Mouse (Mus musculus) kidney, embryonic 16.5 days (tissue): ENCODE data around the gene Hoxb3. TPM values are rescaled to one million over a fixed set of nuclear protein-coding genes. Genes with fewer than 3 reads are reported as not detected.
A peak's percentile ranks its signal among the peaks of the same experiment; 100 is the strongest.

Experiments
- ATAC-seq: fragments of 200-750 bp; cut with Nextera tagmentation; 2 replicates; pipeline ENCODE4 v1.8.0; 2017; ENCODE audit warnings: moderate TSS enrichment; ENCODE audit not compliant: low FRiP score, low TSS enrichment
- H3K27ac ChIP-seq: fragments of 300-500 bp; sonication (generic); 2 replicates; pipeline ENCODE4 v1.5.1; 2014; ENCODE audit warnings: low read length
- H3K27me3 ChIP-seq: fragments of 300-500 bp; sonication (generic); 2 replicates; pipeline ENCODE4 v1.6.1; 2014; ENCODE audit warnings: low read length, control low read depth, mixed read lengths; ENCODE audit not compliant: insufficient read depth
- H3K36me3 ChIP-seq: fragments of 300-500 bp; sonication (generic); 2 replicates; pipeline ENCODE4 v1.6.1; 2014; ENCODE audit warnings: low read length, control low read depth, mixed read lengths; ENCODE audit not compliant: insufficient read depth
- H3K4me1 ChIP-seq: fragments of 300-500 bp; sonication (generic); 2 replicates; pipeline ENCODE4 v1.6.1; 2014; ENCODE audit warnings: low read length, control low read depth, mixed read lengths; ENCODE audit not compliant: insufficient read depth
- H3K4me2 ChIP-seq: fragments of 300-500 bp; sonication (generic); replicated peaks from 2 replicates; pipeline ENCODE4 v1.6.1; 2014; ENCODE audit warnings: low read depth, low read length
- H3K4me3 ChIP-seq: fragments of 300-500 bp; sonication (generic); 2 replicates; pipeline ENCODE4 v1.5.1; 2014; ENCODE audit warnings: mild to moderate bottlenecking, low read length
- H3K9ac ChIP-seq: fragments of 300-500 bp; sonication (generic); replicated peaks from 2 replicates; pipeline ENCODE4 v1.6.1; 2014; ENCODE audit warnings: low read length
- H3K9me3 ChIP-seq: fragments of 300-500 bp; sonication (generic); 2 replicates; pipeline ENCODE4 v1.6.1; 2016; ENCODE audit warnings: low read length, control low read depth
- WGBS: fragments of 180-500 bp; shearing (Covaris S2); extraction: QIAGEN DNeasy Blood & Tissue Kit; methylation state at CpG from one replicate; pipeline ENCODE4 v1.1.7; 2014; 5-methylcytosine and 5-hydroxymethylcytosine counted together
- polyA plus RNA-seq: library from polyadenylated mRNA; unstranded; fragments of >200 nt; fragmentation: Nextera tagmentation; extraction: Ambion mirVana; gene quantifications from 2 replicates; pipeline ENCODE4 v1.2.1, GENCODE M21; 2015

Gene Hoxb3
- polyA plus RNA-seq, 1 experiment from 2014 or later: 3.7 TPM

- WGBS: 21% methylated on average over 40 of the region's 40 CpGs
- Histone ChIP-seq H3K9ac (peak overlapping the region; percentile 68), H3K27ac (peak overlapping the region; percentile 99), H3K9me3 (no peaks in the 10 kb centered on the region), H3K27me3 (no peaks in the 10 kb centered on the region), H3K4me3 (peak overlapping the region; percentile 18), H3K36me3 (peaks cover 28% of the 10 kb centered on the region), H3K4me2 (peak overlapping the region; percentile 90), H3K4me1 (peaks cover 90% of the 10 kb centered on the region)
- ATAC-seq: peak; percentile 25; the same call in 1 of the 2 replicates
Observed at GRCm38 (mm10) chr11:96344061-96344877, 21.1 kb downstream of the Hoxb3 start.

GRCm38 (mm10) chr11:96344878-96345159, 21.7 kb downstream of the Hoxb3 start:
- peak overlapping the region; percentile 37 for H3K4me3 ChIP-seq
- peak overlapping the region; percentile 68 for H3K9ac ChIP-seq
- H3K27ac ChIP-seq: peak overlapping the region; percentile 99
- H3K4me1 ChIP-seq: peaks cover 90% of the 10 kb centered on the region
- WGBS: 23% methylated on average over 6 of the region's 6 CpGs
- no peaks in the 10 kb centered on the region for H3K9me3 ChIP-seq
- H3K27me3 ChIP-seq: no peaks in the 10 kb centered on the region
- ATAC-seq: no peak
- peak overlapping the region; percentile 90 for H3K4me2 ChIP-seq
- peaks cover 28% of the 10 kb centered on the region for H3K36me3 ChIP-seq

GRCm38 (mm10) chr11:96345220-96345892, 22.2 kb downstream of the Hoxb3 start:
- no peak for ATAC-seq
- Histone ChIP-seq H3K9ac (peak overlapping the region; percentile 68), H3K27ac (peak overlapping the region; percentile 99), H3K4me2 (peak overlapping the region; percentile 90), H3K9me3 (no peaks in the 10 kb centered on the region), H3K4me1 (peaks cover 89% of the 10 kb centered on the region), H3K4me3 (peak overlapping the region; percentile 37), H3K27me3 (no peaks in the 10 kb centered on the region), H3K36me3 (peaks cover 28% of the 10 kb centered on the region)
- 7% methylated on average over 39 of the region's 56 CpGs for WGBS

DNA sequence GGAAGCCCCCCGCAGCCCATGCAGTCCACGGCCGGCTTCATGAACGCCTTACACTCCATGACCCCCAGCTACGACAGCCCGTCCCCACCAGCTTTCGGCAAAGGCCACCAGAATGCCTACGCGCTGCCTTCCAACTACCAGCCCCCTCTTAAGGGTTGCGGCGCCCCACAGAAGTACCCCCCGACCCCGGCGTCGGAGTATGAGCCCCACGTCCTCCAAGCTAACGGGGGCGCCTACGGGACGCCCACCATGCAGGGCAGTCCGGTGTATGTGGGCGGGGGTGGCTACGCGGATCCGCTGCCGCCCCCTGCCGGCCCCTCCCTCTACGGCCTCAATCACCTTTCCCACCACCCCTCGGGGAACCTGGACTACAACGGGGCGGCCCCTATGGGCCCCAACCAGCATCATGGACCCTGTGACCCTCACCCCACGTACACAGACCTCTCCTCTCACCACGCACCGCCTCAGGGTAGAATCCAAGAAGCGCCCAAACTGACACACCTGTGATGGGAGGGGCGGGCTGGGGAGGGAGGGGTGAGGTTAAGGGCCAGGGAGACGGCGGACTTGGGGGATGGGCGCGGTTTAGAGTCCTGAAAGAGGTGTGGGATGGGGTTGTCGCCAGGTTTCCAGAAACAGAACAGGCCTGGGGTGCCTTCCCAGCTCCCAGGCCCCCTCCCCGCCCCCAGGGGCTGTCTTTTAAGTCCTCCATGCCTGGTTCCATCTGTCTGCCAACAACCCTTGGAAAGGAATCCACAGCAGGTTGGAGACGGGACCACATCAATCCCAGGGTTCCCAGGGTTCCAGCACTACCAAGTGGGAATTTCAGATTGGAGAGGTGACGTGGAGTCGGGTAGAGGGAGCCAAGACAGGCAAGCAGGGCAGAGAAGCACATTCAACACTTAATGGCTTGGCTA, 23.0 kb downstream of the Hoxb3 start:
- peak overlapping the region; percentile 37 for H3K4me3 ChIP-seq
- 11% methylated on average over 45 of the region's 45 CpGs for WGBS
- no peak for ATAC-seq
- H3K4me2 ChIP-seq: peak overlapping the region; percentile 90
- H3K27me3 ChIP-seq: no peaks in the 10 kb centered on the region
- H3K9me3 ChIP-seq: no peaks in the 10 kb centered on the region
- peaks cover 93% of the 10 kb centered on the region for H3K4me1 ChIP-seq
- peaks cover 28% of the 10 kb centered on the region for H3K36me3 ChIP-seq
- H3K9ac ChIP-seq: peak overlapping the region; percentile 68
- H3K27ac ChIP-seq: peak overlapping the region; percentile 99

DNA sequence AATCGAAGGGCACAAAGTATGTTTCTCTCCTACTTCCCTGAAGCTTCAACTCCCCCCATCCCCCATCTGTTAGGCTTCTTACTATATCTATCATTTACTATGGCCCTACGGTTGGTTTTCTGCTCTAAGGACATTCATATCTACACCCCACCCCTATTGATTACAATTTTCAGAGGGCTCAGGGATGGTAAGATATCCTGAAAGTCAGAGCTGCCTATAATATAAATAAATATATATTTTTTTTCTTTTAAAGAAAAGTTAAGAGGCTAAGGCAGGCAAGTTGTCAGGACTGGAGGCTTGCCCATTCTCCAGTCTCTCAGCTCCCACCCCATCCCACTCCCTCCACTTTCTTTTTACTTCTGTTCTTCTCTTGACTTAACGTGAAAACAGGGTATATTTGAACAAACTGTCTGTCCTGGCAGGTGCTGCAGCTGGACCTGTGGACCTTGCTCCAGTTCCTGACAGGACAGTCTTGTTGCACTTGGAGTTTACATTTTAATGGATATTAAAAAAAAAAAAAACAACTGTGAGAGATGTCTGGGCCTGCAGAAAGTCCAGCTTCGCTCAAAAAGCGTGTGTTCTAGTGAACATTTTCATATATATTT, 23.9 kb downstream of the Hoxb3 start:
- H3K27ac ChIP-seq: peak overlapping the region; percentile 99
- H3K27me3 ChIP-seq: no peaks in the 10 kb centered on the region
- H3K9me3 ChIP-seq: no peaks in the 10 kb centered on the region
- H3K4me3 ChIP-seq: no peak overlapping the region
- peaks cover 89% of the 10 kb centered on the region for H3K4me1 ChIP-seq
- peaks cover 28% of the 10 kb centered on the region for H3K36me3 ChIP-seq
- H3K9ac ChIP-seq: peak overlapping the region; percentile 68
- no peak overlapping the region; the same call in 1 of the 2 replicates for H3K4me2 ChIP-seq
- 42% methylated on average over 5 of the region's 5 CpGs for WGBS
- ATAC-seq: no peak

GRCm38 (mm10) chr11:96347717-96348116, 24.6 kb downstream of the Hoxb3 start:
- H3K4me1 ChIP-seq: peaks cover 82% of the 10 kb centered on the region
- peak overlapping the region; percentile 50 for H3K4me2 ChIP-seq
- peaks cover 28% of the 10 kb centered on the region for H3K36me3 ChIP-seq
- no peaks in the 10 kb centered on the region for H3K9me3 ChIP-seq
- WGBS: 9% methylated on average over 4 of the region's 4 CpGs
- no peaks in the 10 kb centered on the region for H3K27me3 ChIP-seq
- no peak overlapping the region for H3K4me3 ChIP-seq
- ATAC-seq: no peak
- H3K27ac ChIP-seq: peak overlapping the region; percentile 99
- H3K9ac ChIP-seq: peak overlapping the region; percentile 64

DNA sequence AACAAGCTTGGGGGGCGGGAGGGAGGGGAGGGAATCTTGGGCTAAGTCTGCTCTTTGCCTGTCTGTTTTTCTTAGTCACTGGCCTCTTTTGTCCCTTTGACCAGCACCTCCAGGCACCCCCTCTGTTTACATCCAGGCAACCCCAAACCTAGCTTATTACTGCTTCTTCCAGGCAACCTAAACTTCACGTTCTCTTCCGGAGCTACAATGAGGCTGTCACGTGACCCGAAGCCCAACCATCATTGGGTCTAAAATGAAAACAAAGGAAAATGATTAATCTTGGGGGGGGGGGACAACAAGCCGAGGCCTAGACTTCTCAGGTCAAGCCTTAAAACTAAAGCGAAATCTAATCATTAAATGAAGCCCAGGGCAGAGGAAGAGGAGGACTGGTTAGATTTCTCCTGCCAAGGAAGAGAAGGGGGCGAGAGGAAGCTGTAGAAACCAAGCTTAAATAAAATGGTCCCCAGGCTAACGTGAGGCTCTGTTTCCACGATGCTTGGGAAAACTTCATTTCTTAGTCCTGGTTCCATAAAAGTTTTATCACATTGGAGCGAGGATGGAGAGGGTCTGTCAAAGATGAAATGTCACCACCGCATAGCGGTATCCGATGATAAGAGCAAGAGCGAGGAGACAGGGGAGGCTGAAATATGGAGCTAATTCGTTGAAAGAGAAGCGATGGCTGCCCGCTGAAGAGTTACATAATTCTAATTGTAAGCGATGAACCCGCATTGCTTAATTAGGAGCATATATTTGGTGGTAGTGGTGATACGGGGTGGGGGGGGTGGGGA, 25.2 kb downstream of the Hoxb3 start:
- peak overlapping the region; percentile 14 for H3K4me3 ChIP-seq
- peak overlapping the region; percentile 64 for H3K9ac ChIP-seq
- no peaks in the 10 kb centered on the region for H3K9me3 ChIP-seq
- peaks cover 76% of the 10 kb centered on the region for H3K4me1 ChIP-seq
- peak overlapping the region; percentile 99 for H3K27ac ChIP-seq
- peak overlapping the region; percentile 50 for H3K4me2 ChIP-seq
- H3K36me3 ChIP-seq: peaks cover 30% of the 10 kb centered on the region
- 0 out of 2 replicates have a peak, but pooled peaks have one; percentile 10 for ATAC-seq
- no peaks in the 10 kb centered on the region for H3K27me3 ChIP-seq
- WGBS: 13% methylated on average over 21 of the region's 21 CpGs

DNA sequence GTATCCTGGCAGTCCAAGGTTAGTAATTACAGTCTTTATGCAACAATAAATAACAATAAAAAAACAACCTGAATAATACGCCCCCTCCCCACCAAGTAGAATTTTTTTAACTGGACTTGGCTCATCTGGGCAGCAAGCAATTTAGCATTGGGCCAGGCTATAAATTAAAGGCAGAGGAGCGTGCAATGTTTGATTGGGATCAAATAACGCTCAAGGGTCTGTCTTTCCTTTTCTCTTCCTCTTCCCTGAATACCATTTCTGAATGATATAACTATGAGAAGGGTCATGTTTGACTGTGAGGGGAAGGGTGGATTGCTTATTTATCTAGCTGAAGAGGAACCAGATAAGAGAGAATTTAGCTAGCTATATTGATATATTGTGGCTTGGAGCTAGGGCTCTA, 25.9 kb downstream of the Hoxb3 start:
- Histone ChIP-seq H3K27ac (peak overlapping the region; percentile 99), H3K9me3 (no peaks in the 10 kb centered on the region), H3K4me1 (peaks cover 70% of the 10 kb centered on the region), H3K4me2 (peak overlapping the region; percentile 50), H3K4me3 (peak overlapping the region; percentile 31), H3K36me3 (peaks cover 27% of the 10 kb centered on the region), H3K27me3 (no peaks in the 10 kb centered on the region), H3K9ac (peak overlapping the region; percentile 64)
- no peak for ATAC-seq
- 9% methylated on average over 3 of the region's 3 CpGs for WGBS
